Mouse (Mus musculus): ENCODE measurements around the gene Cnksr1. TPM values are rescaled to one million over a fixed set of nuclear protein-coding genes. Genes with fewer than 3 reads are reported as not detected.

The Cnksr1 gene
- total RNA-seq (2014; rRNA removed) (0.26 TPM in 1 of 2 replicates, not detected in the other), polyA plus RNA-seq (2015; fragmentation: Nextera tagmentation; extraction: Ambion mirVana) (0.14 and 0.25 TPM in 2 replicates)

- Histone ChIP-seq H3K4me1 (ENCODE audit: insufficient read depth, low read length) (peaks cover 7% of the 10 kb centered on the region; the same call in 1 of the 2 replicates), H3K9ac (replicated peaks; ENCODE audit: low read length) (no peak within 1 kb of the TSS), H3K36me3 (ENCODE audit: insufficient read depth, low read length) (no peaks in the 10 kb centered on the region), H3K4me2 (ENCODE audit: low read depth, low read length) (peak within 1 kb of the TSS; percentile 45), H3K27ac (no peak within 1 kb of the TSS), H3K4me3 (ENCODE audit: low read length) (peak within 1 kb of the TSS; percentile 14), H3K27me3 (ENCODE audit: insufficient read depth, low read length) (no peaks in the 10 kb centered on the region), H3K9me3 (ENCODE audit: low read length) (no peaks in the 10 kb centered on the region)
- ATAC-seq (peak; percentile 49; the same call in 1 of the 2 replicates), DNase-seq (ENCODE audit: low spot score) (peak; percentile 65)
- no peak for TF ChIP-seq CTCF (IDR thresholded peaks at IDR 0.05; ENCODE audit: low read depth)
- WGBS = 3% methylated on average over 18 of the region's 18 CpGs
Observed at GRCm38 (mm10) chr4:134238279-134238651, at the start of gene Cnksr1. Cnksr1 (minus strand) TSS chr4:134238399.

- H3K36me3 ChIP-seq (ENCODE audit: insufficient read depth, low read length) = peaks cover 15% of the 10 kb centered on the region
- H3K4me2 ChIP-seq (ENCODE audit: low read depth, low read length) = peak within 1 kb of the TSS; percentile 93
- peak within 1 kb of the TSS; percentile 100 for H3K27ac ChIP-seq
- H3K4me3 ChIP-seq (ENCODE audit: low read length) = peak within 1 kb of the TSS; percentile 99
- H3K9me3 ChIP-seq (ENCODE audit: low read length) = no peaks in the 10 kb centered on the region
- DNase-seq (ENCODE audit: low spot score) (peak; percentile 89), ATAC-seq (peak; percentile 79)
- no peak for TF ChIP-seq CTCF (IDR thresholded peaks at IDR 0.05; ENCODE audit: low read depth)
- peak within 1 kb of the TSS; percentile 98 for H3K9ac ChIP-seq (replicated peaks; ENCODE audit: low read length)
- WGBS = 0% methylated on average over 39 of the region's 43 CpGs
- H3K27me3 ChIP-seq (ENCODE audit: insufficient read depth, low read length) = no peaks in the 10 kb centered on the region
- H3K4me1 ChIP-seq (ENCODE audit: insufficient read depth, low read length) = peaks cover 8% of the 10 kb centered on the region; the same call in 1 of the 2 replicates
Observed at GRCm38 (mm10) chr4:134287575-134288025, 49.4 kb upstream of the Cnksr1 start, which contains the start of gene Pdik1l. Pdik1l (minus strand) TSS chr4:134287895.

DNA sequence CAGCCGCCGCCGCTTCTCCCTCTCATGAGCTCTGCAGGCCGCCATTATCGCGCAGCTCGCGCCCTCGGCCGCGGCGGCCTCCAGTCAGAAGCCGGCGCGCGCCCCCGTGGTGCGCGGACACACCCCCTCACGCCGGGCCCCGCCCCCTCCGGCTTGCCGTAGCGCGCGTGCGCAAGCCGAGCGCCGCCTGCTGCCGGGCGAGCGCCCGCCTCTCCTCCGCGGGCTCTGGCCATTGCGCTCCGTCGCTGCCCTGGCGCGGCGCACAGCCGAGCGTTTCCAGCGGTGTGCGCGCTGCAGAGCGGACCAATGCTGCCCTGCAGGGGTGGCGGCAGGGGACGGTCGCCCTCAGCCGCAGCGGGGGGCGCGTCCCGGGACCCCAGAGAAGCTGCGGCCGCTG is 49.0 kb upstream of the Cnksr1 start:
- Histone ChIP-seq H3K36me3 (ENCODE audit: insufficient read depth, low read length) (peaks cover 18% of the 10 kb centered on the region), H3K4me1 (ENCODE audit: insufficient read depth, low read length) (peaks cover 8% of the 10 kb centered on the region; the same call in 1 of the 2 replicates), H3K9me3 (ENCODE audit: low read length) (no peaks in the 10 kb centered on the region), H3K27me3 (ENCODE audit: insufficient read depth, low read length) (no peaks in the 10 kb centered on the region), H3K4me2 (ENCODE audit: low read depth, low read length) (peak overlapping the region; percentile 93), H3K4me3 (ENCODE audit: low read length) (peak overlapping the region; percentile 99), H3K9ac (replicated peaks; ENCODE audit: low read length) (peak overlapping the region; percentile 98), H3K27ac (peak overlapping the region; percentile 100)
- peak; percentile 98 for DNase-seq (ENCODE audit: low spot score)
- TF ChIP-seq CTCF (IDR thresholded peaks at IDR 0.05; ENCODE audit: low read depth) = no peak; the same call in 1 of the 2 replicates
- 2% methylated on average over 52 of the region's 59 CpGs for WGBS
- peak; percentile 95 for ATAC-seq

DNA sequence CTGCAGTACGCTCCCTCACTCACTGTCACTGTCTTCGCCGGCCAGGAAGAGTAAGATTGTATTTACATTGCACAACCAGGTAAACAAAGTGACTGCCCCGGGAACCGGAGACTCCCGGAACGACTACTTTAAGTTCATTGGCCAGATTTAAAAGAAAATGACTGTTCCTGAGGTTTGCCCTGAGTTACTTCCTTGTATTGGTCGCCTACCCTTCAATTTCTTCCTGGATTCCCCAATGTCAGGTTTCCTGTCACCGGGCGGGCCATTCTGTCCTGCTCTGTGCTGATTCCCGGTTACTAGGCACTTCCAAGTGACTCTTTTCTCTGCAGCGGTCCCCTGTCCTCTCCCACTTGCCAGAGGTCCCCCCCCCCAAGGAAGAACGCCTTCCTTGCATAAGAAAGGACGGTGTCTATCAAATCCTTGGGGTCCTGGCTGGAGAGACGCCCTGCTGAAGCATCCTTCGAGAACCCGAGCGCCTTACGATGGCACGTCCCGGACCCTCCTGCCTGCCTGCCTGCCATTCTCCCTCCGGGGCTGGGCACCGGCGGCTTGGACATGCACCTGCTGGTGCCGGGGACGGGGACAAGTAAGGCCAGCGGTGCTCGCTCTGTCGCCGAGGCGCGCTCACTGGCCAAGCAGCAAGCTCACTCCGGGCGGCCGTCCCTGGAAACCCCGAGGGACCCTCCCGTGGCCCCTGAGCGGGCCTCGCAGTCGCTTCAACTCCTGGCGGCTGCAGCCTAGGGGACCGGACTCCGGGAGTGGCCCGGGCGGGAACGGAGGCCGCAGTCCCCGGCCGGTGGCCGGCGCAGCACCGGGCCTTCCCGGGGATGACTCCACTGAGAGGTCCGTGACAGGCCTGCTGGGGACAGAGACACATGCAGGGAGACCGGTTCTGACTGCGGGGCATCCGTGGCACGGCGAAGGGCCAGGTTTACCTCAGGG is 48.3 kb upstream of the Cnksr1 start:
- WGBS = 2% methylated on average over 59 of the region's 59 CpGs
- Histone ChIP-seq H3K9me3 (ENCODE audit: low read length) (no peaks in the 10 kb centered on the region), H3K36me3 (ENCODE audit: insufficient read depth, low read length) (peaks cover 24% of the 10 kb centered on the region), H3K27me3 (ENCODE audit: insufficient read depth, low read length) (no peaks in the 10 kb centered on the region), H3K9ac (replicated peaks; ENCODE audit: low read length) (peak overlapping the region; percentile 98), H3K4me1 (ENCODE audit: insufficient read depth, low read length) (peaks cover 8% of the 10 kb centered on the region; the same call in 1 of the 2 replicates), H3K4me3 (ENCODE audit: low read length) (peak overlapping the region; percentile 99), H3K4me2 (ENCODE audit: low read depth, low read length) (peak overlapping the region; percentile 93), H3K27ac (peak overlapping the region; percentile 100)
- ATAC-seq (no peak; the same call in none of the 2 replicates), DNase-seq (ENCODE audit: low spot score) (peak; percentile 42)
- no peak for TF ChIP-seq CTCF (IDR thresholded peaks at IDR 0.05; ENCODE audit: low read depth)

DNA sequence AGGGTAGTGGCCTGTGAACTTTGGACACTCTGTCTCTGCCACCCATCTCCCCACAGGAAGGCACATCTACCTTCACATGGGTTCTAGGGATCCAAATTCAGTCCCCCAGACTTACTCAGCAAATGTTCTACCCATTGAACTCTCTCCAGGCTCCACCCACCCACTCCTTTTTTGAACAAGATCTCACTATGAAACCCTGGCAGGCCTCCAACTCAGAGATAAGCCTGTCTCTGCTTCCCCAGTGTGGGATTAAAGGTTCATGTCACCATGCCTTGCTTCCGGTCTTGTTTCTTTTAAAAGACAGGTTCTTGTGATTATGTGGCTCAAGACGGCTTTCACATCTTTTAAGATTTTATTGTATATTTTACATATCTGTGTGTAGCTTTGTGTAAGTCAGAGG is 46.7 kb upstream of the Cnksr1 start:
- no peaks in the 10 kb centered on the region for H3K27me3 ChIP-seq (ENCODE audit: insufficient read depth, low read length)
- H3K9me3 ChIP-seq (ENCODE audit: low read length) = no peaks in the 10 kb centered on the region
- DNase-seq (ENCODE audit: low spot score) (no peak), ATAC-seq (no peak)
- peaks cover 8% of the 10 kb centered on the region; the same call in 1 of the 2 replicates for H3K4me1 ChIP-seq (ENCODE audit: insufficient read depth, low read length)
- H3K4me3 ChIP-seq (ENCODE audit: low read length) = no peak overlapping the region
- no peak overlapping the region for H3K4me2 ChIP-seq (ENCODE audit: low read depth, low read length)
- TF ChIP-seq CTCF (IDR thresholded peaks at IDR 0.05; ENCODE audit: low read depth) = no peak
- WGBS = 94% methylated on average over 2 of the region's 2 CpGs
- no peak overlapping the region for H3K27ac ChIP-seq
- H3K9ac ChIP-seq (replicated peaks; ENCODE audit: low read length) = no peak overlapping the region
- H3K36me3 ChIP-seq (ENCODE audit: insufficient read depth, low read length) = peaks cover 24% of the 10 kb centered on the region

GRCm38 (mm10) chr4:134273417-134274345 is 35.5 kb upstream of the Cnksr1 start:
- no peaks in the 10 kb centered on the region for H3K9me3 ChIP-seq (ENCODE audit: low read length)
- no peak for ATAC-seq
- TF ChIP-seq CTCF (IDR thresholded peaks at IDR 0.05; ENCODE audit: low read depth) = no peak
- peaks cover 18% of the 10 kb centered on the region for H3K36me3 ChIP-seq (ENCODE audit: insufficient read depth, low read length)
- H3K4me2 ChIP-seq (ENCODE audit: low read depth, low read length) = 0 out of 2 replicates have a peak overlapping the region, but pooled peaks have one; percentile 5
- no peak overlapping the region for H3K9ac ChIP-seq (replicated peaks; ENCODE audit: low read length)
- H3K4me1 ChIP-seq (ENCODE audit: insufficient read depth, low read length) = no peaks in the 10 kb centered on the region
- no peaks in the 10 kb centered on the region for H3K27me3 ChIP-seq (ENCODE audit: insufficient read depth, low read length)
- no peak overlapping the region for H3K4me3 ChIP-seq (ENCODE audit: low read length)
- DNase-seq (ENCODE audit: low spot score) = peak; percentile 34
- no peak overlapping the region for H3K27ac ChIP-seq
- 10% methylated on average over 14 of the region's 14 CpGs for WGBS

All from hindbrain, postnatal 0 days (tissue).